In genomic region chr8:116993095-116993867, GRCm38 (mm10) we compare ENCODE assay signal across 8 mouse cellular contexts. TPM values are rescaled to one million over a fixed set of nuclear protein-coding genes. Genes with fewer than 3 reads are reported as not detected.
A peak's percentile ranks its signal among the peaks of the same experiment; 100 is the strongest.
DNase-seq lines count a peak whose midpoint lies in the region; ATAC-seq and TF ChIP-seq lines count a peak whose summit lies in the region.

Gene Gcsh, minus strand, starts transcription at chr8:116993537.

- H3K4me1 ChIP-seq in embryonic facial prominence, embryonic 14.5 days (ENCODE audit: control insufficient read depth, insufficient read depth, low read length), result peaks cover 8% of the 10 kb centered on the region
- peaks cover 2% of the 10 kb centered on the region for H3K4me1 ChIP-seq in heart, adult 2 months (ENCODE audit: control insufficient read depth, insufficient read depth, low read length)
- H3K4me1 ChIP-seq in limb, embryonic 13.5 days, result peaks cover 13% of the 10 kb centered on the region
- peaks cover 8% of the 10 kb centered on the region for H3K4me1 ChIP-seq in midbrain, embryonic 16.5 days (ENCODE audit: control insufficient read depth, insufficient read depth, low read length)

- peak; percentile 74 for TF ChIP-seq POLR2A in heart, adult 2 months (IDR thresholded peaks at IDR 0.05; ENCODE audit: insufficient read depth, low read depth, low read length)

- no peak for TF ChIP-seq CTCF in heart, adult 2 months (IDR thresholded peaks at IDR 0.05)

- H3K9me3 ChIP-seq in embryonic facial prominence, embryonic 14.5 days (ENCODE audit: control insufficient read depth, low read length), result no peaks in the 10 kb centered on the region
- H3K9me3 ChIP-seq in limb, embryonic 13.5 days, result no peaks in the 10 kb centered on the region
- no peaks in the 10 kb centered on the region for H3K9me3 ChIP-seq in midbrain, embryonic 16.5 days (replicated peaks; ENCODE audit: control insufficient read depth, low read length, poor library complexity, severe bottlenecking)

- 1% methylated on average over 46 of the region's 56 CpGs for WGBS in embryonic facial prominence, embryonic 14.5 days
- WGBS in heart, adult 2 months, result under 1% methylated on average over 55 of the region's 56 CpGs
- WGBS in limb, embryonic 13.5 days, result under 1% methylated on average over 55 of the region's 56 CpGs
- WGBS in midbrain, embryonic 16.5 days, result under 1% methylated on average over 56 of the region's 56 CpGs

- peak within 1 kb of the TSS; percentile 63 for H3K27ac ChIP-seq in embryonic facial prominence, embryonic 14.5 days (replicated peaks; ENCODE audit: low read depth, low read length)
- H3K27ac ChIP-seq in heart, adult 2 months, result peak within 1 kb of the TSS; percentile 84
- H3K27ac ChIP-seq in limb, embryonic 13.5 days, result peak within 1 kb of the TSS; percentile 39
- H3K27ac ChIP-seq in midbrain, embryonic 16.5 days (ENCODE audit: low read length), result no peak within 1 kb of the TSS

- TF ChIP-seq EP300 in heart, adult 2 months (IDR thresholded peaks at IDR 0.05; ENCODE audit: insufficient read depth, low read depth, low read length), result no peak

- peak; percentile 100 for ATAC-seq in embryonic facial prominence, embryonic 14.5 days (ENCODE audit: low read depth)
- peak; percentile 100 for ATAC-seq in limb, embryonic 13.5 days (ENCODE audit: low FRiP score, low read depth)
- peak; percentile 100 for ATAC-seq in midbrain, embryonic 16.5 days

- no peaks in the 10 kb centered on the region; the same call in 1 of the 2 replicates for H3K36me3 ChIP-seq in embryonic facial prominence, embryonic 14.5 days (ENCODE audit: control insufficient read depth, insufficient read depth, low read length)
- no peaks in the 10 kb centered on the region for H3K36me3 ChIP-seq in heart, adult 2 months (ENCODE audit: control insufficient read depth, insufficient read depth, low read length)
- peaks cover 4% of the 10 kb centered on the region for H3K36me3 ChIP-seq in limb, embryonic 13.5 days
- no peaks in the 10 kb centered on the region for H3K36me3 ChIP-seq in midbrain, embryonic 16.5 days (ENCODE audit: control insufficient read depth, insufficient read depth, low read length)

- H3K4me3 ChIP-seq in embryonic facial prominence, embryonic 14.5 days (ENCODE audit: low read depth, low read length), result peak within 1 kb of the TSS; percentile 73
- H3K4me3 ChIP-seq in heart, adult 2 months, result peak within 1 kb of the TSS; percentile 64
- H3K4me3 ChIP-seq in limb, embryonic 13.5 days, result peak within 1 kb of the TSS; percentile 74
- peak within 1 kb of the TSS; percentile 65 for H3K4me3 ChIP-seq in midbrain, embryonic 16.5 days (ENCODE audit: low read depth, low read length)

- intact Hi-C loops in heart, adult 2 months (cut with DNase I), result loop anchor here (5.0 kb wide), 1 partner anchor 71 kb away; the partner anchor contains the start of genes Cenpn and Cmc2

- peak within 1 kb of the TSS; percentile 69 for H3K9ac ChIP-seq in embryonic facial prominence, embryonic 14.5 days (ENCODE audit: low read depth, low read length)
- H3K9ac ChIP-seq in heart, adult 2 months (ENCODE audit: low read depth, low read length), result peak within 1 kb of the TSS; percentile 92
- peak within 1 kb of the TSS; percentile 69 for H3K9ac ChIP-seq in limb, embryonic 13.5 days
- peak within 1 kb of the TSS; percentile 68 for H3K9ac ChIP-seq in midbrain, embryonic 16.5 days (ENCODE audit: low read depth, low read length)

- peak within 1 kb of the TSS; percentile 91 for H3K4me2 ChIP-seq in embryonic facial prominence, embryonic 14.5 days (ENCODE audit: low read depth, low read length)
- H3K4me2 ChIP-seq in limb, embryonic 13.5 days (replicated peaks), result peak within 1 kb of the TSS; percentile 76
- H3K4me2 ChIP-seq in midbrain, embryonic 16.5 days (ENCODE audit: low read length), result peak within 1 kb of the TSS; percentile 74

- H3K27me3 ChIP-seq in embryonic facial prominence, embryonic 14.5 days (replicated peaks; ENCODE audit: control insufficient read depth, insufficient read depth, low read length), result no peaks in the 10 kb centered on the region
- no peaks in the 10 kb centered on the region for H3K27me3 ChIP-seq in heart, adult 2 months (ENCODE audit: control insufficient read depth, insufficient read depth, low read length)
- no peaks in the 10 kb centered on the region for H3K27me3 ChIP-seq in limb, embryonic 13.5 days
- no peaks in the 10 kb centered on the region for H3K27me3 ChIP-seq in midbrain, embryonic 16.5 days (ENCODE audit: control insufficient read depth, insufficient read depth, low read depth, low read length)

- 0 out of 2 replicates have a peak, but pooled peaks cover 1% of the 10 kb centered on the region for H3K79me2 ChIP-seq in heart, adult 2 months (replicated peaks; ENCODE audit: control insufficient read depth, insufficient read depth, low read length)

- DNase-seq in 3T3-L1 (ENCODE audit: low read depth, low spot score), result peak; percentile 100
- peak; percentile 95 to 99 for DNase-seq in adrenal gland, postnatal 4 days (ENCODE audit: low spot score in 2 of 2)
- DNase-seq in embryonic facial prominence, embryonic 14.5 days (ENCODE audit: low spot score), result peak; percentile 100
- DNase-seq in heart, adult 2 months, result peak; percentile 98 to 99
- DNase-seq in kidney, adult 8-10 months, result peak; percentile 99 to 100
- peak; percentile 88 to 97 for DNase-seq in spleen, postnatal 10 days (ENCODE audit: low spot score in 2 of 2)

RNA-seq across cellular contexts. Expression of gene Gcsh, which starts in this region (rescaled TPM):
- 10 to 100 TPM; 93.6 to 96.6 TPM for total RNA-seq in adrenal gland, postnatal 4 days (2021)
- 105 and 116 TPM in 2 replicates for polyA plus RNA-seq in embryonic facial prominence, embryonic 14.5 days (2014; fragmentation: Nextera tagmentation; extraction: Ambion mirVana)
- 10 to 100 TPM; 51.2 to 55.1 TPM for total RNA-seq in heart, adult 2 months (2021)
- polyA plus RNA-seq in heart, adult 2 months (2012; rRNA removed), result 34.8 and 63.6 TPM in 2 replicates
- polyA plus RNA-seq in limb, embryonic 13.5 days (2015; fragmentation: Nextera tagmentation; extraction: Ambion mirVana), result 124 and 130 TPM in 2 replicates
- polyA plus RNA-seq in midbrain, embryonic 16.5 days (2015; fragmentation: Nextera tagmentation; extraction: Ambion mirVana), result 74.3 and 80.2 TPM in 2 replicates
